In genomic region chr15:74233778-74234446, GRCm38 (mm10) we compare ENCODE assay signal across 19 mouse cellular contexts.
DNase-seq lines count a peak whose midpoint lies in the region; ATAC-seq and TF ChIP-seq lines count a peak whose summit lies in the region.
"Had no signal": no experiment of that assay in that cellular context is flagged by ENCODE, and none has a peak within 500 bp of the region (broad histone marks: within the 10 kb centered on the region; RNA-seq: fewer than 3 reads in every experiment).

No protein-coding gene starts in this region.

- H3K9ac ChIP-seq in hindbrain, embryonic 11.5 days (ENCODE audit: low read depth, low read length) = no peak overlapping the region
- H3K9ac ChIP-seq in hindbrain, postnatal 0 days (replicated peaks; ENCODE audit: low read length) = no peak overlapping the region
- no peak overlapping the region for H3K9ac ChIP-seq in lung, embryonic 16.5 days (ENCODE audit: low read length)
- no peak overlapping the region for H3K9ac ChIP-seq in midbrain, embryonic 12.5 days (replicated peaks)
- no peak overlapping the region for H3K9ac ChIP-seq in midbrain, embryonic 16.5 days (ENCODE audit: low read depth, low read length)
- H3K9ac ChIP-seq: embryonic facial prominence, embryonic 13.5 days; forebrain, embryonic 13.5 days; forebrain, postnatal 0 days; heart, embryonic 15.5 days had no signal

- H3K27me3 ChIP-seq in hindbrain, embryonic 11.5 days (ENCODE audit: control insufficient read depth, insufficient read depth, low read length) = no peaks in the 10 kb centered on the region
- H3K27me3 ChIP-seq in hindbrain, postnatal 0 days (ENCODE audit: insufficient read depth, low read length) = no peaks in the 10 kb centered on the region
- H3K27me3 ChIP-seq in lung, embryonic 16.5 days (ENCODE audit: control insufficient read depth, insufficient read depth, low read depth, low read length) = no peaks in the 10 kb centered on the region
- peaks cover 9% of the 10 kb centered on the region; the same call in 1 of the 2 replicates for H3K27me3 ChIP-seq in midbrain, embryonic 12.5 days
- H3K27me3 ChIP-seq in midbrain, embryonic 16.5 days (ENCODE audit: control insufficient read depth, insufficient read depth, low read depth, low read length) = no peaks in the 10 kb centered on the region
- H3K27me3 ChIP-seq: embryonic facial prominence, embryonic 13.5 days; forebrain, embryonic 13.5 days had no signal

- DNase-seq in hindbrain, embryonic 11.5 days (ENCODE audit: low spot score) = peak; percentile 9
- no peak for DNase-seq in hindbrain, postnatal 0 days (ENCODE audit: low spot score)
- DNase-seq in lung, postnatal 10 days = no peak
- peak; percentile 31 for DNase-seq in brain, embryonic 14.5 days (ENCODE audit: low read depth)
- DNase-seq: adrenal gland, postnatal 10 days; cerebellum, adult 11-12 months; cerebellum, adult 9-10 months; cerebellum, postnatal 25 days; forebrain, postnatal 0 days; gastrocnemius, postnatal 14 days; heart, adult 2 months; heart, postnatal 14 days had no signal

- H3K4me1 ChIP-seq in hindbrain, embryonic 11.5 days (replicated peaks; ENCODE audit: control insufficient read depth, insufficient read depth, low read length) = no peaks in the 10 kb centered on the region
- H3K4me1 ChIP-seq in hindbrain, postnatal 0 days (ENCODE audit: insufficient read depth, low read length) = no peaks in the 10 kb centered on the region
- H3K4me1 ChIP-seq in lung, embryonic 16.5 days (replicated peaks; ENCODE audit: control insufficient read depth, insufficient read depth, low read length) = no peaks in the 10 kb centered on the region
- peaks cover 11% of the 10 kb centered on the region; the same call in 1 of the 2 replicates for H3K4me1 ChIP-seq in midbrain, embryonic 12.5 days
- H3K4me1 ChIP-seq in midbrain, embryonic 16.5 days (ENCODE audit: control insufficient read depth, insufficient read depth, low read length) = 0 out of 2 replicates have a peak, but pooled peaks cover 2% of the 10 kb centered on the region
- H3K4me1 ChIP-seq: embryonic facial prominence, embryonic 13.5 days; forebrain, embryonic 13.5 days; heart, embryonic 15.5 days had no signal

- no peak for TF ChIP-seq CTCF in hindbrain, postnatal 0 days (IDR thresholded peaks at IDR 0.05; ENCODE audit: low read depth)
- no peak for TF ChIP-seq CTCF in brain, embryonic 14.5 days (IDR thresholded peaks at IDR 0.05; ENCODE audit: borderline replicate concordance, extremely low read depth, insufficient read depth, insufficient read length)

- TF ChIP-seq POLR2A in brain, embryonic 14.5 days (IDR thresholded peaks at IDR 0.05; ENCODE audit: borderline replicate concordance, extremely low read depth, insufficient read depth, insufficient read length, poor library complexity, severe bottlenecking) = no peak

- no peak overlapping the region for H3K4me3 ChIP-seq in hindbrain, embryonic 11.5 days (ENCODE audit: low read depth, low read length)
- H3K4me3 ChIP-seq in hindbrain, postnatal 0 days (ENCODE audit: low read length) = no peak overlapping the region
- no peak overlapping the region for H3K4me3 ChIP-seq in lung, embryonic 16.5 days (ENCODE audit: low read length)
- H3K4me3 ChIP-seq in midbrain, embryonic 12.5 days = no peak overlapping the region
- H3K4me3 ChIP-seq in midbrain, embryonic 16.5 days (ENCODE audit: low read depth, low read length) = no peak overlapping the region
- H3K4me3 ChIP-seq: embryonic facial prominence, embryonic 13.5 days; forebrain, embryonic 13.5 days; heart, adult 2 months; heart, embryonic 15.5 days had no signal

- no peak for ATAC-seq in hindbrain, embryonic 11.5 days (ENCODE audit: low FRiP score)
- no peak for ATAC-seq in hindbrain, postnatal 0 days
- ATAC-seq in lung, embryonic 16.5 days (ENCODE audit: low read depth) = peak; percentile 20; the same call in 1 of the 2 replicates
- peak; percentile 70; the same call in 1 of the 2 replicates for ATAC-seq in midbrain, embryonic 12.5 days (ENCODE audit: low FRiP score, low read depth)
- no peak for ATAC-seq in midbrain, embryonic 16.5 days
- ATAC-seq: forebrain, embryonic 13.5 days; forebrain, postnatal 0 days had no signal

- H3K9me3 ChIP-seq in hindbrain, embryonic 11.5 days (ENCODE audit: control insufficient read depth, low read length) = no peaks in the 10 kb centered on the region
- H3K9me3 ChIP-seq in hindbrain, postnatal 0 days (ENCODE audit: low read length) = peaks cover 6% of the 10 kb centered on the region; the same call in 1 of the 2 replicates
- H3K9me3 ChIP-seq in lung, embryonic 16.5 days (ENCODE audit: control insufficient read depth, low read length) = no peaks in the 10 kb centered on the region
- H3K9me3 ChIP-seq in midbrain, embryonic 12.5 days = 0 out of 2 replicates have a peak, but pooled peaks cover 7% of the 10 kb centered on the region
- peaks cover 6% of the 10 kb centered on the region; the same call in 1 of the 2 replicates for H3K9me3 ChIP-seq in midbrain, embryonic 16.5 days (replicated peaks; ENCODE audit: control insufficient read depth, low read length, poor library complexity, severe bottlenecking)
- H3K9me3 ChIP-seq: embryonic facial prominence, embryonic 13.5 days; heart, embryonic 15.5 days had no signal

- 0 out of 2 replicates have a peak overlapping the region, but pooled peaks have one; percentile 14 for H3K27ac ChIP-seq in hindbrain, embryonic 11.5 days (ENCODE audit: low read depth, low read length)
- H3K27ac ChIP-seq in hindbrain, postnatal 0 days = no peak overlapping the region
- H3K27ac ChIP-seq in lung, embryonic 16.5 days (ENCODE audit: low read length) = no peak overlapping the region
- no peak overlapping the region for H3K27ac ChIP-seq in midbrain, embryonic 12.5 days (replicated peaks)
- H3K27ac ChIP-seq in midbrain, embryonic 16.5 days (ENCODE audit: low read length) = no peak overlapping the region
- H3K27ac ChIP-seq: embryonic facial prominence, embryonic 13.5 days; forebrain, embryonic 13.5 days; heart, adult 2 months; heart, embryonic 15.5 days had no signal

- 62% methylated on average over 15 of the region's 15 CpGs for WGBS in hindbrain, embryonic 11.5 days
- 47% methylated on average over 15 of the region's 15 CpGs for WGBS in hindbrain, postnatal 0 days
- 34% methylated on average over 15 of the region's 15 CpGs for WGBS in lung, embryonic 16.5 days
- 35% methylated on average over 15 of the region's 15 CpGs for WGBS in midbrain, embryonic 12.5 days
- WGBS in midbrain, embryonic 16.5 days = 37% methylated on average over 15 of the region's 15 CpGs

- no peaks in the 10 kb centered on the region for H3K36me3 ChIP-seq in hindbrain, embryonic 11.5 days (ENCODE audit: control insufficient read depth, insufficient read depth, low read length)
- H3K36me3 ChIP-seq in hindbrain, postnatal 0 days (ENCODE audit: insufficient read depth, low read length) = no peaks in the 10 kb centered on the region
- H3K36me3 ChIP-seq in lung, embryonic 16.5 days (ENCODE audit: control insufficient read depth, insufficient read depth, low read length) = no peaks in the 10 kb centered on the region
- no peaks in the 10 kb centered on the region for H3K36me3 ChIP-seq in midbrain, embryonic 12.5 days
- no peaks in the 10 kb centered on the region for H3K36me3 ChIP-seq in midbrain, embryonic 16.5 days (ENCODE audit: control insufficient read depth, insufficient read depth, low read length)
- H3K36me3 ChIP-seq: embryonic facial prominence, embryonic 13.5 days; heart, embryonic 15.5 days had no signal

- H3K4me2 ChIP-seq in hindbrain, embryonic 11.5 days (replicated peaks; ENCODE audit: low read depth, low read length) = no peak overlapping the region
- H3K4me2 ChIP-seq in hindbrain, postnatal 0 days (ENCODE audit: low read depth, low read length) = no peak overlapping the region
- no peak overlapping the region for H3K4me2 ChIP-seq in lung, embryonic 16.5 days (ENCODE audit: low read depth, low read length)
- H3K4me2 ChIP-seq in midbrain, embryonic 12.5 days (replicated peaks) = no peak overlapping the region
- H3K4me2 ChIP-seq in midbrain, embryonic 16.5 days (ENCODE audit: low read length) = no peak overlapping the region
- H3K4me2 ChIP-seq: embryonic facial prominence, embryonic 13.5 days; forebrain, embryonic 13.5 days; heart, embryonic 11.5 days; heart, embryonic 15.5 days had no signal

Comparison
In these comparisons a context has a peak if more than half of its experiments do, and no peak if none do; other contexts are left out.
1. ATAC-seq: peak in lung, embryonic 16.5 days (single experiment) and midbrain, embryonic 12.5 days (single experiment); none in hindbrain, embryonic 11.5 days (single experiment), hindbrain, postnatal 0 days (single experiment) and midbrain, embryonic 16.5 days (single experiment).
2. DNase-seq: peak in hindbrain, embryonic 11.5 days (single experiment) and brain, embryonic 14.5 days (single experiment); none in hindbrain, postnatal 0 days (single experiment) and lung, postnatal 10 days (single experiment).